Mouse (Mus musculus) intestine, embryonic 14.5 days (tissue): ENCODE results near the gene Oxct2b. TPM values are rescaled to one million over a fixed set of nuclear protein-coding genes. Genes with fewer than 3 reads are reported as not detected.

Experiments
- ATAC-seq: fragments of 200-750 bp; cut with Nextera tagmentation; replicated peaks from 2 replicates; pipeline ENCODE4 v1.8.0; 2017; ENCODE audit warnings: low read depth, moderate number of reproducible peaks, moderate TSS enrichment, moderate library complexity; ENCODE audit not compliant: low FRiP score, low TSS enrichment
- DNase-seq: peaks from one replicate; pipeline ENCODE4 v3.0.0-alpha.2; 2018; ENCODE audit warnings: low spot score
- H3K27ac ChIP-seq: fragments of 300-500 bp; sonication (generic); 2 replicates; pipeline ENCODE4 v1.5.1; 2014; ENCODE audit warnings: low read depth, mild to moderate bottlenecking, control low read depth
- H3K27me3 ChIP-seq: fragments of 300-500 bp; sonication (generic); replicated peaks from 2 replicates; pipeline ENCODE4 v1.6.1; 2014; ENCODE audit warnings: low read length, control low read depth; ENCODE audit not compliant: control insufficient read depth, insufficient read depth
- H3K36me3 ChIP-seq: fragments of 300-500 bp; sonication (generic); 2 replicates; pipeline ENCODE4 v1.6.1; 2014; ENCODE audit warnings: low read length, control low read depth; ENCODE audit not compliant: control insufficient read depth, insufficient read depth
- H3K4me1 ChIP-seq: fragments of 300-500 bp; sonication (generic); replicated peaks from 2 replicates; pipeline ENCODE4 v1.6.1; 2014; ENCODE audit warnings: low read length, control low read depth, mixed read lengths; ENCODE audit not compliant: control insufficient read depth, insufficient read depth
- H3K4me2 ChIP-seq: fragments of 300-500 bp; sonication (generic); 2 replicates; pipeline ENCODE4 v1.6.1; 2014; ENCODE audit warnings: low read length
- H3K4me3 ChIP-seq: fragments of 300-500 bp; sonication (generic); 2 replicates; pipeline ENCODE4 v1.5.1; 2014; ENCODE audit warnings: low read depth, low read length, control low read depth, mixed read lengths
- H3K9ac ChIP-seq: fragments of 300-500 bp; sonication (generic); 2 replicates; pipeline ENCODE4 v1.6.1; 2014; ENCODE audit warnings: mild to moderate bottlenecking, low read length
- H3K9me3 ChIP-seq: fragments of 300-500 bp; sonication (generic); 2 replicates; pipeline ENCODE4 v1.6.1; 2016; ENCODE audit warnings: low read length, control low read depth; ENCODE audit not compliant: control insufficient read depth
- WGBS: fragments of 180-500 bp; shearing (Covaris S2); extraction: QIAGEN DNeasy Blood & Tissue Kit; methylation state at CpG from one replicate; pipeline ENCODE4 v1.1.7; 2014; 5-methylcytosine and 5-hydroxymethylcytosine counted together
- polyA plus RNA-seq: library from polyadenylated mRNA; unstranded; fragments of >200 nt; fragmentation: Nextera tagmentation; extraction: Ambion mirVana; gene quantifications from 2 replicates; pipeline ENCODE4 v1.2.1, GENCODE M21; 2014

The Oxct2b gene
- polyA plus RNA-seq, 1 experiment from 2014 or later = 0.15 TPM

- no peaks in the 10 kb centered on the region for H3K4me1 ChIP-seq
- DNase-seq = no peak
- no peaks in the 10 kb centered on the region for H3K27me3 ChIP-seq
- WGBS = 89% methylated on average over 4 of the region's 4 CpGs
- no peak overlapping the region for H3K4me3 ChIP-seq
- H3K36me3 ChIP-seq = peaks cover 68% of the 10 kb centered on the region
- no peak overlapping the region for H3K4me2 ChIP-seq
- no peak for ATAC-seq
- no peak overlapping the region for H3K9ac ChIP-seq
- H3K27ac ChIP-seq = no peak overlapping the region
- no peaks in the 10 kb centered on the region for H3K9me3 ChIP-seq
These were observed 11.0 kb downstream of the Oxct2b start for GRCm38 (mm10) chr4:123127051-123127450.

- Histone ChIP-seq H3K4me3 (no peak overlapping the region), H3K36me3 (peaks cover 38% of the 10 kb centered on the region), H3K4me2 (no peak overlapping the region), H3K4me1 (peaks cover 16% of the 10 kb centered on the region), H3K9me3 (no peaks in the 10 kb centered on the region), H3K9ac (no peak overlapping the region), H3K27ac (no peak overlapping the region), H3K27me3 (no peaks in the 10 kb centered on the region)
- 81% methylated on average over 3 of the region's 3 CpGs for WGBS
- ATAC-seq (no peak), DNase-seq (no peak)
These were observed 21.5 kb downstream of the Oxct2b start for GRCm38 (mm10) chr4:123137551-123137950.

DNA sequence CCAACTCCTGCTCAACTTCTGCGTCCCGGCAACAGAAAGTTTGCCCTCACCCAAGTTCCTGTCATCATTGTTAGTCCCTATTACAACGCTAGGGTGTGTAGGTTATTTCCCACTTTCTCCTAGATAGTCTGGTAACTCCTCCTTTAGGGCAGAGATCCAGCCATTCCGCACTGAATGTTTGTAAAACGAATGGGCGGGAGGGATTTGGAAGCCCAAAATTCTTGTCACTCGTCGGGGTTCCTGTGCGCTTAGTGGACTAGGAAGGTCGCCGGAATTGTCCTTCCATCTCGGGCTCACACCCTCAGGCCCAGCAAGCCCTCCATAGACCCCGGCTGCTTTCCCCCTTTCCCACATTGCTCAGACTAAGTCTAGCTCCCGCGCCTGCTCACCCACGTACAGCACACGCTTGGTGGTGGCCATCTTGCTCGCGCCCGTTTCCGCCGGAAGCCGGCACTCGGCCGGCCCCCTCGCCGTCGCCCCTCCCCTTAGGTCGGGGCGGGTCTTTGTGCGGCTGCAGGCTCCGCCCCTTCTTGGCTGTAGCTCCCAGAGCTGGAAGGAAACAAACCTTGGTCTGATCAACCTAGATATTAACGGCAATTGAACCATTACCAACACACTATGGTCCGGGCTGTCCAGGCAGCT, 23.6 kb downstream of the Oxct2b start, which contains the start of gene Ppie:
Gene Ppie (minus strand): TSS at position 439 of the 642 bp plus-strand sequence.
- Histone ChIP-seq H3K4me3 (peak within 1 kb of the TSS; percentile 80), H3K36me3 (peaks cover 19% of the 10 kb centered on the region), H3K4me1 (peaks cover 16% of the 10 kb centered on the region), H3K9ac (peak within 1 kb of the TSS; percentile 61), H3K4me2 (peak within 1 kb of the TSS; percentile 88), H3K27ac (peak within 1 kb of the TSS; percentile 88), H3K9me3 (no peaks in the 10 kb centered on the region), H3K27me3 (no peaks in the 10 kb centered on the region)
- peak; percentile 95 for DNase-seq
- under 1% methylated on average over 34 of the region's 34 CpGs for WGBS
- ATAC-seq = peak; percentile 98

DNA sequence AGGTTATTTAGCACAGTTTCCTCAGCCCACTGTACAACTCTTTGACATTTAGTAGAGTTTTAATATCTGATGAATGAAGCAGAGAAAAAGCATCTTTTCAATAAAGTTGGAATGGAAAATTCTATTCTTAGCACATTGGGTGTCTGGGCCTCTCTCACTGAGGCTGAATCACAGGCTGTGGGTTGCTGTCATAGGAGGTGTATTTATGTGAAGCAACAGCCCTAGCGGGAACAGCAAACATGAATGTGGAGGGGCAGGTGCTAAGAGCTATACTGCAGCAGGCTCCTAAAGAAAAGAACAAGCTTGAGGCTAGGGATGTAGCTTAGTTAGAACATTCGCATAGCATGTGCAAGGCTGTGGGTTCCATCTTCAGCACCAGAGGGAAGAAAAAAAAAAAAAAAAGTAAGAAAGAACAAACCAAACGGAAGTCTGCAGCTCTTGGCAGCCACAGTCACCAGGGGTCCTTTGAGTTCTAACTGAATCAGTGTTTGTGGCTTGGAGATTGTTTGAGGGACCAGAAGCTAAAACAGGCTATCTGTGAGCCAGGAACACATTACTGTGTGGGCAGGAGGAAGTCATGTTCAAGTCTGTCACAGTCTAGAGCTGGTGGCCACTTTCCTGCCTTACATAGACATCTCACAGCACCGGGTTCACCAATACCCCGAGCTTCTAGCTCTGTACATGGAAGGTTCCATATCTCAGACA, 31.5 kb downstream of the Oxct2b start:
- no peak for ATAC-seq
- no peak overlapping the region for H3K27ac ChIP-seq
- DNase-seq = no peak
- 81% methylated on average over 5 of the region's 5 CpGs for WGBS
- no peaks in the 10 kb centered on the region for H3K9me3 ChIP-seq
- no peaks in the 10 kb centered on the region for H3K36me3 ChIP-seq
- no peaks in the 10 kb centered on the region for H3K4me1 ChIP-seq
- H3K4me2 ChIP-seq = no peak overlapping the region
- no peak overlapping the region for H3K9ac ChIP-seq
- H3K4me3 ChIP-seq = no peak overlapping the region
- 0 out of 2 replicates have a peak, but pooled peaks cover 7% of the 10 kb centered on the region for H3K27me3 ChIP-seq

- no peak overlapping the region for H3K9ac ChIP-seq
- H3K36me3 ChIP-seq = no peaks in the 10 kb centered on the region
- WGBS = 69% methylated on average over 4 of the region's 4 CpGs
- H3K9me3 ChIP-seq = no peaks in the 10 kb centered on the region
- no peaks in the 10 kb centered on the region for H3K27me3 ChIP-seq
- ATAC-seq (no peak), DNase-seq (no peak)
- no peak overlapping the region for H3K27ac ChIP-seq
- no peak overlapping the region for H3K4me2 ChIP-seq
- H3K4me1 ChIP-seq = 0 out of 2 replicates have a peak, but pooled peaks cover 3% of the 10 kb centered on the region
- H3K4me3 ChIP-seq = no peak overlapping the region
These were observed 35.9 kb downstream of the Oxct2b start for GRCm38 (mm10) chr4:123152003-123152402.

GRCm38 (mm10) chr4:123152976-123153375, 36.9 kb downstream of the Oxct2b start:
- 48% methylated on average over 5 of the region's 5 CpGs for WGBS
- DNase-seq (no peak), ATAC-seq (no peak)
- Histone ChIP-seq H3K4me2 (no peak overlapping the region), H3K27ac (no peak overlapping the region), H3K9me3 (no peaks in the 10 kb centered on the region), H3K36me3 (no peaks in the 10 kb centered on the region), H3K4me3 (no peak overlapping the region), H3K4me1 (0 out of 2 replicates have a peak, but pooled peaks cover 3% of the 10 kb centered on the region), H3K27me3 (no peaks in the 10 kb centered on the region), H3K9ac (no peak overlapping the region)

GRCm38 (mm10) chr4:123155004-123155403, 38.9 kb downstream of the Oxct2b start:
- Histone ChIP-seq H3K27me3 (no peaks in the 10 kb centered on the region), H3K27ac (no peak overlapping the region), H3K36me3 (no peaks in the 10 kb centered on the region), H3K9me3 (no peaks in the 10 kb centered on the region), H3K4me3 (no peak overlapping the region), H3K4me2 (no peak overlapping the region), H3K4me1 (0 out of 2 replicates have a peak, but pooled peaks cover 3% of the 10 kb centered on the region), H3K9ac (no peak overlapping the region)
- 20% methylated on average over 4 of the region's 4 CpGs for WGBS
- no peak for DNase-seq
- peak; percentile 62; the same call in 1 of the 2 replicates for ATAC-seq

DNA sequence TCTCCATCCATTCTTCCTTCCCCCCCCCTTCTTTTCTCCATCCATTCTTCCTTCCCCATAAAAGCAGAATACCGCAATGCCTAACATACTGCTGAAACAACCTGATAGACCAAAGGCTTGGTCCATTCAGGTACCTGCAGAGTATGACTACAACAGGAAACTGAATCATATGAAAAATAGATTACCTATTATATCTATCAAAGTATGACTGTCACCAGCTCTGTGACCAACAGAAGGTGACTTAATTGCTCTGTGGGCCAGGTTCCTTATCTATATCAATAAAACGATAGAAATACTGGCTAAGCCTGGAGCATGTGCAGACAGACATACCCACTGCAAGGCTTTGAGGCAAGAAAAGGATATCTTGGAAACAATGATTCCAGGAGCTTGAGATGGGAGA, 39.4 kb downstream of the Oxct2b start:
- Histone ChIP-seq H3K27me3 (no peaks in the 10 kb centered on the region), H3K4me3 (no peak overlapping the region), H3K9ac (no peak overlapping the region), H3K4me2 (no peak overlapping the region), H3K27ac (no peak overlapping the region), H3K36me3 (no peaks in the 10 kb centered on the region), H3K9me3 (no peaks in the 10 kb centered on the region), H3K4me1 (0 out of 2 replicates have a peak, but pooled peaks cover 3% of the 10 kb centered on the region)
- DNase-seq (no peak), ATAC-seq (peak; percentile 78)
- 65% methylated on average over 2 of the region's 2 CpGs for WGBS
